Mouse (Mus musculus): ENCODE results near the gene Gm9887.

The Gm9887 gene

DNA sequence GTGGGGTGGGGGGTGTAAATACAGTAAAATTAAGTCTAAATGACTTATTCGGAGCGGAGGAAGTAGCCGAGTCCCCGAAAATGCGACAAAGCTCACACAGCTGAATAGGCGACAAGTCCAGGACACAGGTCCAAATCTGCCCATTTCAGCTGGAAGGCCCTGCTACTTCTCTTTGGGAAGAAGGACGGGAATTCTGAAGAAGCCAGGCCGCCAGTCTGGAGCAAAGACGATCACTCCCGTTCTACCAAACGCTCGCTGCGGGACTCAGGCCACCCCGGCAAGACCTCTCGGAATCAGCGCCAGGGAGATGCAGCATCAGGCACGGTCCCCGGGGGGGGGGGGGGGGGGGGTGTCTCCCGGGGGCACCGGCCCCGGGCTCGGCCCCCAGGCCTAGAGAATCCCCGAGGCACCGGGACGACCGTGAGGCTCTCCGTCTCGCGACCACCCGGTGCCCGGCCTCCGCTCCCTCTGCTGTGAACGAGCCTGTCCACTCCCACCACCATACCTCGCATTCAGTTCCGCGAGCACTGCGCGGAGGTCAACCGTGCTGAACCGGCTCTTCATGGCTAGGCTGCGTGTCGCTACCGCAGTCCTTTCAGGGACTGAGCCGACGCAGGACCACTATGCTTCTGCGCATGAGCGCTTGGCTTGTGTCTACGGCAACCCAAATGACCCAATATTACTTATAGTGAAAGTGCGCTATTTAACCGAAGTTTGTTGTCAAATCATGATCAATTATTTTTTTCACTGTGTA is 15.5 kb downstream of the Gm9887 start, which contains the start of gene Nemf:
Gene Nemf (minus strand): TSS at position 620 of the 754 bp plus-strand sequence.
- DNase-seq (ENCODE audit: low read depth, low spot score) = peak; percentile 91
- H3K36me3 ChIP-seq (ENCODE audit: control insufficient read depth, insufficient read depth, low read length, poor library complexity, severe bottlenecking) = 0 out of 2 replicates have a peak, but pooled peaks cover 4% of the 10 kb centered on the region
- H3K27me3 ChIP-seq (ENCODE audit: control insufficient read depth, insufficient read depth, low read length, poor library complexity, severe bottlenecking) = no peaks in the 10 kb centered on the region

GRCm38 (mm10) chr12:69351685-69352084 is 20.6 kb downstream of the Gm9887 start:
- DNase-seq (ENCODE audit: low read depth, low spot score) = peak; percentile 67
- H3K36me3 ChIP-seq (ENCODE audit: control insufficient read depth, insufficient read depth, low read length, poor library complexity, severe bottlenecking) = 0 out of 2 replicates have a peak, but pooled peaks cover 7% of the 10 kb centered on the region

GRCm38 (mm10) chr12:69349928-69350327 is 22.3 kb downstream of the Gm9887 start:
- no peaks in the 10 kb centered on the region for H3K27me3 ChIP-seq (ENCODE audit: control insufficient read depth, insufficient read depth, low read length, poor library complexity, severe bottlenecking)
- no peak for DNase-seq (ENCODE audit: low read depth, low spot score)
- 0 out of 2 replicates have a peak, but pooled peaks cover 7% of the 10 kb centered on the region for H3K36me3 ChIP-seq (ENCODE audit: control insufficient read depth, insufficient read depth, low read length, poor library complexity, severe bottlenecking)

More at GRCm38 (mm10) chr12:69351685-69352084, 20.6 kb downstream of the Gm9887 start:
- H3K27me3 ChIP-seq (ENCODE audit: control insufficient read depth, insufficient read depth, low read length, poor library complexity, severe bottlenecking) = no peaks in the 10 kb centered on the region

DNA sequence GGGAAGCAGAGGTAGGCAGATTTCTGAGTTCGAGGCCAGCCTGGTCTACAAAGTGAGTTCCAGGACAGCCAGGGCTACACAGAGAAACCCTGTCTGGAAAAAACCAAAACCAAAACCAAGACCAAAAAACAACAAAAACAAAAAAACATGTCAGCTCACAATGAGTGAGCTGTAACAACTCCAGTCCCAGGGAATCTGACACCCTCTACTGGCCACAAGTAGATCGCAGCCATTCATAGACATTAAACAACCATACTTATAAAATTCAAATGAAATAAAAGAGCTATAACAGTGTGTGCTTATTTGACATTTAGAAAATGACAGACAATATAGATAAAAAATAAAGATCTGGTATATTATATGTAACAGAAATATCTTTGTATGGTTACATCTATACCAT is 38.7 kb downstream of the Gm9887 start:
- peak; percentile 65 for DNase-seq (ENCODE audit: low read depth, low spot score)
- H3K36me3 ChIP-seq (ENCODE audit: control insufficient read depth, insufficient read depth, low read length, poor library complexity, severe bottlenecking) = peaks cover 11% of the 10 kb centered on the region
- H3K27me3 ChIP-seq (ENCODE audit: control insufficient read depth, insufficient read depth, low read length, poor library complexity, severe bottlenecking) = no peaks in the 10 kb centered on the region

DNA sequence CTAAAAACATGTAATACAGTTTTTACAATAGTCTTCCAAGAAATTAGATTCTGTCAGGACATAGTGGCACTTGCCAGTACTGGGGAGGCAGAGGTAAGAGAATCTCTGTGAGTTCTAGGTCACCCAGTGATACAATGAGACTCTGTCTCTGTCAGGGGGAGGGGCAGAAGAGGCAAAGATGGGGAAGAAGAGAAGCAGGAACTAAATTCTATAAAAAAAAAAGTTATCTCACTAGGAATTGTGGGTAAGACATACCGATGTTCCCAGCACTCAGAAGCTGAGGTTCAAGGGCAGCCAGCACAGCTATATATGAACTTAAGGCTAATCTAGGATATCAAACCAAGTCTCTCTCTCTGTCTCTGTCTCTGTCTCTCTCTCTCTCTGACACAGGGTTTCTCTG is 40.1 kb downstream of the Gm9887 start:
- Histone ChIP-seq H3K27me3 (ENCODE audit: control insufficient read depth, insufficient read depth, low read length, poor library complexity, severe bottlenecking) (no peaks in the 10 kb centered on the region), H3K36me3 (ENCODE audit: control insufficient read depth, insufficient read depth, low read length, poor library complexity, severe bottlenecking) (peaks cover 11% of the 10 kb centered on the region)
- DNase-seq (ENCODE audit: low read depth, low spot score) = no peak

DNA sequence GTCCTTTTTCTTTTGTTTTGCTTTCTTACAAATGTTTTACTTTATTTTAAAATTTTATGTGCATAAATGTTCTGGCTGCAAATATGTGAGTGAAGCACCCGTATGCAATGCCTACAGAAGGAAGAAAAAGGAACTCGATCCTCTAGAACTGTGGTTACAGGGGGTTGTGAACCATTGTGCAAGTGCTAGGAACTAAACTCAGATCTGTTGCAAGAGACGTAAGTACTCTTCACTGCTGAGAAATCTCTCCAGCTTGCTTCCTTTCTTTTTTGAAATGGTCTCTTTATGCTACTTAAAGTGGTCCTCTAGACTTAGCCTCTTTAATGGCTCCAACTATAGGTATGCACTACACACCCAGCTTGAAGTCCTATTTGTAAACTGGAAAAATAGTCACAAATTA is 41.1 kb downstream of the Gm9887 start:
- Histone ChIP-seq H3K36me3 (ENCODE audit: control insufficient read depth, insufficient read depth, low read length, poor library complexity, severe bottlenecking) (peaks cover 11% of the 10 kb centered on the region), H3K27me3 (ENCODE audit: control insufficient read depth, insufficient read depth, low read length, poor library complexity, severe bottlenecking) (no peaks in the 10 kb centered on the region)
- no peak for DNase-seq (ENCODE audit: low read depth, low spot score)
